Mouse (Mus musculus): ENCODE measurements around the gene Nradd.

GRCm38 (mm10) chr9:110624361-110625166, at the start of gene Nradd:
- no peak for TF ChIP-seq CTCF (IDR thresholded peaks at IDR 0.05; ENCODE audit: extremely low read depth, insufficient read depth, insufficient read length, insufficient replicate concordance)
- TF ChIP-seq POLR2A (IDR thresholded peaks at IDR 0.05; ENCODE audit: low read depth, low read length): no peak
